Mouse (Mus musculus) neural tube, embryonic 13.5 days (tissue): ENCODE data around the gene Eml1. TPM values are rescaled to one million over a fixed set of nuclear protein-coding genes. Genes with fewer than 3 reads are reported as not detected.

Experiments used
- ATAC-seq: fragments of 200-750 bp; cut with Nextera tagmentation; 2 replicates; pipeline ENCODE4 v1.8.0; 2017; ENCODE audit warnings: low read depth, mild to moderate bottlenecking, moderate TSS enrichment, moderate library complexity
- H3K27ac ChIP-seq: fragments of 300-500 bp; sonication (generic); replicated peaks from 2 replicates; pipeline ENCODE4 v1.5.1; 2015; ENCODE audit warnings: moderate library complexity, mild to moderate bottlenecking, inconsistent platforms
- H3K27me3 ChIP-seq: fragments of 300-500 bp; sonication (generic); 2 replicates; pipeline ENCODE4 v1.6.1; 2015; ENCODE audit warnings: mild to moderate bottlenecking, inconsistent platforms
- H3K36me3 ChIP-seq: fragments of 300-500 bp; sonication (generic); 2 replicates; pipeline ENCODE4 v1.6.1; 2015; ENCODE audit warnings: mild to moderate bottlenecking, inconsistent platforms
- H3K4me1 ChIP-seq: fragments of 300-500 bp; sonication (generic); replicated peaks from 2 replicates; pipeline ENCODE4 v1.6.1; 2015; ENCODE audit warnings: inconsistent platforms
- H3K4me2 ChIP-seq: fragments of 300-500 bp; sonication (generic); 2 replicates; pipeline ENCODE4 v1.6.1; 2015; ENCODE audit warnings: inconsistent platforms, mild to moderate bottlenecking, moderate library complexity
- H3K4me3 ChIP-seq: fragments of 300-500 bp; sonication (generic); 2 replicates; pipeline ENCODE4 v1.5.1; 2015; ENCODE audit warnings: mild to moderate bottlenecking, inconsistent platforms
- H3K9ac ChIP-seq: fragments of 300-500 bp; sonication (generic); 2 replicates; pipeline ENCODE4 v1.6.1; 2015; ENCODE audit warnings: moderate library complexity, mild to moderate bottlenecking, inconsistent platforms
- H3K9me3 ChIP-seq: fragments of 300-500 bp; sonication (generic); 2 replicates; pipeline ENCODE4 v1.6.1; 2016; ENCODE audit warnings: inconsistent platforms
- WGBS: fragments of 180-500 bp; shearing (Covaris S2); methylation state at CpG from one replicate; pipeline ENCODE4 v1.1.7; 2015; 5-methylcytosine and 5-hydroxymethylcytosine counted together
- polyA plus RNA-seq: library from polyadenylated mRNA; unstranded; fragments of >200 nt; fragmentation: Nextera tagmentation; extraction: Ambion mirVana; gene quantifications from 2 replicates; pipeline ENCODE4 v1.2.1, GENCODE M21; 2015

Gene Eml1
- polyA plus RNA-seq, 1 experiment from 2014 or later, result 91.4 TPM

GRCm38 (mm10) chr12:108536461-108536860, 165.7 kb downstream of the Eml1 start:
- no peaks in the 10 kb centered on the region for H3K27me3 ChIP-seq
- H3K36me3 ChIP-seq, result peaks cover 61% of the 10 kb centered on the region
- no peak for ATAC-seq
- H3K4me2 ChIP-seq, result no peak overlapping the region
- no peak overlapping the region for H3K27ac ChIP-seq
- no peak overlapping the region for H3K9ac ChIP-seq
- H3K4me1 ChIP-seq, result no peaks in the 10 kb centered on the region
- 72% methylated on average over 10 of the region's 10 CpGs for WGBS
- no peaks in the 10 kb centered on the region for H3K9me3 ChIP-seq
- H3K4me3 ChIP-seq, result no peak overlapping the region

- H3K27me3 ChIP-seq, result no peaks in the 10 kb centered on the region
- H3K36me3 ChIP-seq, result peaks cover 38% of the 10 kb centered on the region
- H3K9me3 ChIP-seq, result no peaks in the 10 kb centered on the region
- H3K27ac ChIP-seq, result no peak overlapping the region
- H3K4me2 ChIP-seq, result no peak overlapping the region
- H3K4me3 ChIP-seq, result no peak overlapping the region
- ATAC-seq, result peak; percentile 42; the same call in 1 of the 2 replicates
- 0 out of 2 replicates have a peak, but pooled peaks cover 1% of the 10 kb centered on the region for H3K4me1 ChIP-seq
- no peak overlapping the region for H3K9ac ChIP-seq
- WGBS, result 34% methylated on average over 6 of the region's 6 CpGs
These were observed 170.3 kb downstream of the Eml1 start for GRCm38 (mm10) chr12:108541088-108541487.

- WGBS, result 9% methylated on average over 10 of the region's 10 CpGs
- Histone ChIP-seq H3K9me3 (no peaks in the 10 kb centered on the region), H3K4me3 (no peak overlapping the region), H3K36me3 (no peaks in the 10 kb centered on the region), H3K27ac (peak overlapping the region; percentile 38), H3K4me2 (no peak overlapping the region), H3K4me1 (peaks cover 19% of the 10 kb centered on the region), H3K27me3 (no peaks in the 10 kb centered on the region), H3K9ac (no peak overlapping the region)
- ATAC-seq, result 0 out of 2 replicates have a peak, but pooled peaks have one; percentile 42
These were observed 175.9 kb downstream of the Eml1 start for GRCm38 (mm10) chr12:108546508-108547153.

- H3K9ac ChIP-seq, result no peak overlapping the region
- H3K4me3 ChIP-seq, result no peak overlapping the region
- peak overlapping the region; percentile 38; the same call in 1 of the 2 replicates for H3K27ac ChIP-seq
- H3K9me3 ChIP-seq, result no peaks in the 10 kb centered on the region
- ATAC-seq, result no peak
- 60% methylated on average over 15 of the region's 15 CpGs for WGBS
- no peaks in the 10 kb centered on the region for H3K36me3 ChIP-seq
- no peaks in the 10 kb centered on the region for H3K27me3 ChIP-seq
- no peak overlapping the region for H3K4me2 ChIP-seq
- H3K4me1 ChIP-seq, result peaks cover 19% of the 10 kb centered on the region
These were observed 176.6 kb downstream of the Eml1 start for GRCm38 (mm10) chr12:108547251-108547875.

- no peak overlapping the region for H3K4me3 ChIP-seq
- no peak overlapping the region for H3K9ac ChIP-seq
- no peaks in the 10 kb centered on the region for H3K9me3 ChIP-seq
- no peak for ATAC-seq
- 81% methylated on average over 7 of the region's 7 CpGs for WGBS
- no peaks in the 10 kb centered on the region for H3K36me3 ChIP-seq
- H3K27ac ChIP-seq, result no peak overlapping the region
- no peaks in the 10 kb centered on the region for H3K27me3 ChIP-seq
- no peak overlapping the region for H3K4me2 ChIP-seq
- H3K4me1 ChIP-seq, result peaks cover 38% of the 10 kb centered on the region
These were observed 181.0 kb downstream of the Eml1 start for GRCm38 (mm10) chr12:108551731-108552130.

- Histone ChIP-seq H3K27me3 (no peaks in the 10 kb centered on the region), H3K9me3 (no peaks in the 10 kb centered on the region), H3K36me3 (no peaks in the 10 kb centered on the region), H3K9ac (peak overlapping the region; percentile 23; the same call in 1 of the 2 replicates), H3K27ac (no peak overlapping the region), H3K4me3 (no peak overlapping the region), H3K4me2 (no peak overlapping the region), H3K4me1 (peaks cover 40% of the 10 kb centered on the region)
- WGBS, result 51% methylated on average over 6 of the region's 6 CpGs
- ATAC-seq, result no peak
These were observed 182.3 kb downstream of the Eml1 start for GRCm38 (mm10) chr12:108553079-108553478.

GRCm38 (mm10) chr12:108554120-108554841, 183.5 kb downstream of the Eml1 start, which contains the start of gene Evl:
TSS of gene Evl (plus strand) at chr12:108554720.
- Histone ChIP-seq H3K27me3 (no peaks in the 10 kb centered on the region), H3K4me3 (peak within 1 kb of the TSS; percentile 96), H3K27ac (peak within 1 kb of the TSS; percentile 96), H3K9ac (peak within 1 kb of the TSS; percentile 100), H3K4me2 (peak within 1 kb of the TSS; percentile 83), H3K9me3 (no peaks in the 10 kb centered on the region), H3K36me3 (no peaks in the 10 kb centered on the region), H3K4me1 (peaks cover 51% of the 10 kb centered on the region)
- 2% methylated on average over 31 of the region's 50 CpGs for WGBS
- peak; percentile 86 for ATAC-seq

- peak overlapping the region; percentile 83 for H3K4me2 ChIP-seq
- H3K36me3 ChIP-seq, result no peaks in the 10 kb centered on the region
- peaks cover 57% of the 10 kb centered on the region for H3K4me1 ChIP-seq
- peak overlapping the region; percentile 96 for H3K27ac ChIP-seq
- peak overlapping the region; percentile 96 for H3K4me3 ChIP-seq
- H3K9ac ChIP-seq, result peak overlapping the region; percentile 100
- H3K27me3 ChIP-seq, result no peaks in the 10 kb centered on the region
- ATAC-seq, result peak; percentile 69
- no peaks in the 10 kb centered on the region for H3K9me3 ChIP-seq
- under 1% methylated on average over 95 of the region's 100 CpGs for whole genome bisulfite sequencing
These were observed 184.3 kb downstream of the Eml1 start for GRCm38 (mm10) chr12:108554861-108555556.

GRCm38 (mm10) chr12:108558194-108558593, 187.4 kb downstream of the Eml1 start:
- no peak overlapping the region for H3K27ac ChIP-seq
- no peak overlapping the region for H3K4me3 ChIP-seq
- no peak for ATAC-seq
- H3K27me3 ChIP-seq, result no peaks in the 10 kb centered on the region
- H3K9ac ChIP-seq, result no peak overlapping the region
- H3K9me3 ChIP-seq, result no peaks in the 10 kb centered on the region
- peaks cover 4% of the 10 kb centered on the region; the same call in 1 of the 2 replicates for H3K36me3 ChIP-seq
- H3K4me1 ChIP-seq, result peaks cover 73% of the 10 kb centered on the region
- H3K4me2 ChIP-seq, result peak overlapping the region; percentile 83

GRCm38 (mm10) chr12:108563238-108563637, 192.5 kb downstream of the Eml1 start:
- no peak overlapping the region for H3K9ac ChIP-seq
- no peak overlapping the region for H3K4me3 ChIP-seq
- H3K9me3 ChIP-seq, result no peaks in the 10 kb centered on the region
- peaks cover 4% of the 10 kb centered on the region; the same call in 1 of the 2 replicates for H3K36me3 ChIP-seq
- H3K4me1 ChIP-seq, result peaks cover 69% of the 10 kb centered on the region
- H3K27ac ChIP-seq, result no peak overlapping the region
- no peaks in the 10 kb centered on the region for H3K27me3 ChIP-seq
- H3K4me2 ChIP-seq, result no peak overlapping the region
- 76% methylated on average over 3 of the region's 3 CpGs for WGBS
- ATAC-seq, result no peak

- H3K9me3 ChIP-seq, result no peaks in the 10 kb centered on the region
- peak; percentile 63; the same call in 1 of the 2 replicates for ATAC-seq
- peaks cover 53% of the 10 kb centered on the region for H3K4me1 ChIP-seq
- peak overlapping the region; percentile 22 for H3K4me2 ChIP-seq
- H3K27me3 ChIP-seq, result no peaks in the 10 kb centered on the region
- peaks cover 4% of the 10 kb centered on the region; the same call in 1 of the 2 replicates for H3K36me3 ChIP-seq
- peak overlapping the region; percentile 55 for H3K9ac ChIP-seq
- H3K27ac ChIP-seq, result peak overlapping the region; percentile 70
- H3K4me3 ChIP-seq, result no peak overlapping the region
- 29% methylated on average over 12 of the region's 12 CpGs for WGBS
These were observed 194.3 kb downstream of the Eml1 start for GRCm38 (mm10) chr12:108564910-108565506.
